Mouse (Mus musculus) lung, embryonic 16.5 days (tissue): ENCODE data around the gene Cln6. TPM values are rescaled to one million over a fixed set of nuclear protein-coding genes. Genes with fewer than 3 reads are reported as not detected.
"Not testable (repeated sequence)": the region's sequence is repeated elsewhere in the genome, so short reads cannot be mapped to it uniquely, and the experiment has no call there.

ENCODE experiments used
- ATAC-seq: fragments of 200-750 bp; cut with Nextera tagmentation; 2 replicates; pipeline ENCODE4 v1.8.0; 2017; ENCODE audit warnings: low read depth, mild to moderate bottlenecking, moderate library complexity
- H3K27ac ChIP-seq: fragments of 300-500 bp; sonication (generic); 2 replicates; pipeline ENCODE4 v1.5.1; 2014; ENCODE audit warnings: mild to moderate bottlenecking, control low read depth, low read length
- H3K27me3 ChIP-seq: fragments of 300-500 bp; sonication (generic); 2 replicates; pipeline ENCODE4 v1.6.1; 2014; ENCODE audit warnings: low read depth, low read length, mixed read lengths; ENCODE audit not compliant: control insufficient read depth, insufficient read depth
- H3K36me3 ChIP-seq: fragments of 300-500 bp; sonication (generic); 2 replicates; pipeline ENCODE4 v1.6.1; 2014; ENCODE audit warnings: low read length; ENCODE audit not compliant: control insufficient read depth, insufficient read depth
- H3K4me1 ChIP-seq: fragments of 300-500 bp; sonication (generic); replicated peaks from 2 replicates; pipeline ENCODE4 v1.6.1; 2014; ENCODE audit warnings: low read length, mixed read lengths; ENCODE audit not compliant: control insufficient read depth, insufficient read depth
- H3K4me2 ChIP-seq: fragments of 300-500 bp; sonication (generic); 2 replicates; pipeline ENCODE4 v1.6.1; 2014; ENCODE audit warnings: low read depth, low read length, control low read depth
- H3K4me3 ChIP-seq: fragments of 300-500 bp; sonication (generic); 2 replicates; pipeline ENCODE4 v1.5.1; 2014; ENCODE audit warnings: mild to moderate bottlenecking, low read length, control low read depth
- H3K9ac ChIP-seq: fragments of 300-500 bp; sonication (generic); 2 replicates; pipeline ENCODE4 v1.6.1; 2014; ENCODE audit warnings: low read length, control low read depth
- H3K9me3 ChIP-seq: fragments of 300-500 bp; sonication (generic); 2 replicates; pipeline ENCODE4 v1.6.1; 2016; ENCODE audit warnings: low read length; ENCODE audit not compliant: control insufficient read depth
- WGBS: fragments of 180-500 bp; shearing (Covaris S2); extraction: QIAGEN DNeasy Blood & Tissue Kit; methylation state at CpG from one replicate; pipeline ENCODE4 v1.1.7; 2014; 5-methylcytosine and 5-hydroxymethylcytosine counted together
- polyA plus RNA-seq: library from polyadenylated mRNA; unstranded; fragments of >200 nt; fragmentation: Nextera tagmentation; extraction: Ambion mirVana; gene quantifications from 2 replicates; pipeline ENCODE4 v1.2.1, GENCODE M21; 2015

Gene Cln6
- polyA plus RNA-seq, 1 experiment from 2014 or later: 23.3 TPM

- H3K27ac ChIP-seq: no peak overlapping the region
- H3K4me2 ChIP-seq: no peak overlapping the region
Observed at GRCm38 (mm10) chr9:62816323-62817098, 22.1 kb upstream of the Cln6 start.

GRCm38 (mm10) chr9:62817099-62817571, 21.4 kb upstream of the Cln6 start:
- ATAC-seq: no peak
- no peaks in the 10 kb centered on the region for H3K27me3 ChIP-seq

More at GRCm38 (mm10) chr9:62816323-62817098, 22.1 kb upstream of the Cln6 start:
- 73% methylated on average over 9 of the region's 9 CpGs for WGBS
- Histone ChIP-seq H3K4me3 (no peak overlapping the region), H3K9me3 (no peaks in the 10 kb centered on the region), H3K4me1 (peaks cover 4% of the 10 kb centered on the region), H3K27me3 (no peaks in the 10 kb centered on the region), H3K9ac (no peak overlapping the region), H3K36me3 (no peaks in the 10 kb centered on the region)
- ATAC-seq: no peak

GRCm38 (mm10) chr9:62817828-62818614, 20.6 kb upstream of the Cln6 start:
- no peaks in the 10 kb centered on the region for H3K36me3 ChIP-seq
- H3K27me3 ChIP-seq: no peaks in the 10 kb centered on the region
- ATAC-seq: no peak
- H3K9ac ChIP-seq: no peak overlapping the region
- no peaks in the 10 kb centered on the region for H3K9me3 ChIP-seq
- H3K4me3 ChIP-seq: no peak overlapping the region
- no peaks in the 10 kb centered on the region for H3K4me1 ChIP-seq
- H3K4me2 ChIP-seq: no peak overlapping the region
- WGBS: 70% methylated on average over 4 of the region's 4 CpGs
- no peak overlapping the region; the same call in 1 of the 2 replicates for H3K27ac ChIP-seq

More at GRCm38 (mm10) chr9:62817099-62817571, 21.4 kb upstream of the Cln6 start:
- H3K36me3 ChIP-seq: no peaks in the 10 kb centered on the region
- no peak overlapping the region for H3K4me2 ChIP-seq
- 60% methylated on average over 12 of the region's 12 CpGs for WGBS
- no peak overlapping the region for H3K4me3 ChIP-seq
- H3K9me3 ChIP-seq: no peaks in the 10 kb centered on the region
- H3K9ac ChIP-seq: no peak overlapping the region
- no peak overlapping the region for H3K27ac ChIP-seq
- peaks cover 4% of the 10 kb centered on the region for H3K4me1 ChIP-seq

GRCm38 (mm10) chr9:62819494-62819893, 19.1 kb upstream of the Cln6 start:
- H3K9ac ChIP-seq: no peak overlapping the region
- H3K9me3 ChIP-seq: no peaks in the 10 kb centered on the region
- ATAC-seq: no peak
- H3K27ac ChIP-seq: no peak overlapping the region
- H3K27me3 ChIP-seq: no peaks in the 10 kb centered on the region
- H3K36me3 ChIP-seq: no peaks in the 10 kb centered on the region
- WGBS: 75% methylated on average over 3 of the region's 3 CpGs
- no peak overlapping the region for H3K4me3 ChIP-seq
- no peak overlapping the region for H3K4me2 ChIP-seq
- H3K4me1 ChIP-seq: no peaks in the 10 kb centered on the region

- not testable (repeated sequence) for H3K36me3 ChIP-seq, H3K4me1 ChIP-seq, H3K4me2 ChIP-seq, H3K27ac ChIP-seq, H3K9ac ChIP-seq, H3K27me3 ChIP-seq, ATAC-seq, H3K4me3 ChIP-seq, H3K9me3 ChIP-seq
- WGBS: 83% methylated on average over 6 of the region's 6 CpGs
Observed at GRCm38 (mm10) chr9:62819910-62820309, 18.7 kb upstream of the Cln6 start.

GRCm38 (mm10) chr9:62820829-62821228, 17.8 kb upstream of the Cln6 start:
- no peak overlapping the region for H3K4me3 ChIP-seq
- no peaks in the 10 kb centered on the region for H3K27me3 ChIP-seq
- H3K4me2 ChIP-seq: no peak overlapping the region
- H3K9me3 ChIP-seq: no peaks in the 10 kb centered on the region
- no peak overlapping the region for H3K27ac ChIP-seq
- no peak for ATAC-seq
- H3K9ac ChIP-seq: no peak overlapping the region
- 71% methylated on average over 6 of the region's 6 CpGs for WGBS
- peaks cover 3% of the 10 kb centered on the region for H3K4me1 ChIP-seq
- no peaks in the 10 kb centered on the region for H3K36me3 ChIP-seq

GRCm38 (mm10) chr9:62821811-62822210, 16.8 kb upstream of the Cln6 start:
- WGBS: 96% methylated on average over 7 of the region's 7 CpGs
- no peak for ATAC-seq

GRCm38 (mm10) chr9:62825791-62826393, 12.7 kb upstream of the Cln6 start:
- H3K4me1 ChIP-seq: peaks cover 11% of the 10 kb centered on the region
- H3K4me2 ChIP-seq: no peak overlapping the region
- no peaks in the 10 kb centered on the region for H3K9me3 ChIP-seq
- no peak overlapping the region for H3K9ac ChIP-seq
- no peaks in the 10 kb centered on the region for H3K27me3 ChIP-seq
- no peaks in the 10 kb centered on the region for H3K36me3 ChIP-seq
- no peak overlapping the region for H3K27ac ChIP-seq
- no peak for ATAC-seq
- no peak overlapping the region for H3K4me3 ChIP-seq
- 13% methylated on average over 8 of the region's 9 CpGs for WGBS

More at GRCm38 (mm10) chr9:62821811-62822210, 16.8 kb upstream of the Cln6 start:
- H3K4me2 ChIP-seq: no peak overlapping the region
- H3K9me3 ChIP-seq: no peaks in the 10 kb centered on the region
- H3K27me3 ChIP-seq: no peaks in the 10 kb centered on the region
- no peaks in the 10 kb centered on the region for H3K36me3 ChIP-seq
- no peak overlapping the region for H3K27ac ChIP-seq
- H3K4me3 ChIP-seq: no peak overlapping the region
- peaks cover 8% of the 10 kb centered on the region for H3K4me1 ChIP-seq
- H3K9ac ChIP-seq: no peak overlapping the region

- Histone ChIP-seq H3K9ac (peak overlapping the region; percentile 29; the same call in 1 of the 2 replicates), H3K4me3 (no peak overlapping the region), H3K4me1 (peaks cover 11% of the 10 kb centered on the region), H3K27ac (peak overlapping the region; percentile 37), H3K27me3 (no peaks in the 10 kb centered on the region), H3K36me3 (no peaks in the 10 kb centered on the region), H3K4me2 (no peak overlapping the region), H3K9me3 (no peaks in the 10 kb centered on the region)
- ATAC-seq: no peak
- 11% methylated on average over 7 of the region's 7 CpGs for WGBS
Observed at GRCm38 (mm10) chr9:62826456-62826855, 12.1 kb upstream of the Cln6 start.
